Mouse (Mus musculus): ENCODE measurements around the gene Oas2. TPM values are rescaled to one million over a fixed set of nuclear protein-coding genes. Genes with fewer than 3 reads are reported as not detected.

Gene Oas2
- polyA plus RNA-seq, 1 experiment from 2014 or later: 0.27 TPM

DNA sequence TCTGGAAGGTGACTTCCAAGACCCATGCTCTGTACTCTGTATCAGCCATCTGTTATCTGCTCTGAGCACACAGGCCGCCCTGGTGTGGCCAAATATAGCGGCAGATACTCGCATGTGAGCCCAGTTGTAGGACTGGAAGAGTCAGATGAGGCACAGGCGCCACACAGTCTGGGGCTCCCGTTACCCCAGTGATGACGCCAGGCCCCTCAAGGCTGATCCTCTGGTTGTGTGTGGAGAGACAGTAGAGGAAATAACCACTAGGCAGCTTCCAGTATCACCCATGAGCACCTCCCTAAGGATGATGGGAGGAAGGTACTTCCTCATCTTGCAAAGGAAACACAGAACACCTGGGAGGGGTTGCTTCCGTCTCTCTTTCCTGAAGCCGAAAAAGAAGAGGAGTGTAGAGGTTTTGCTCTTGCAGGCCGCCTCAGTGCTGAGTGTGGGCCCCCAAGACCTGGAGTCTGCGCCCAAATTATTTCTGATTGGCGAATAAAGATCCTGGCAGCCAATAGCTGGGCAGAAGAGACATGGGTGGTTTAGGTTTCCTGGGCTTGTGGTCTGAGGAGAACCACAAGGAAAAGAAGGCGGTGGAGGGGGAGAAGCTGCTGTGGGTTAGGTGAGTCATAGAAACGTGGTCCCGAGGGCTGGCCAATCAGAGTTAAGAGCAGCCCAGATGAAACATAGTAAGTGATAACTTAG is 25.8 kb upstream of the Oas2 start:
- Histone ChIP-seq H3K9ac (no peak overlapping the region), H3K4me2 (no peak overlapping the region), H3K36me3 (no peaks in the 10 kb centered on the region), H3K4me1 (replicated peaks) (no peaks in the 10 kb centered on the region), H3K9me3 (no peaks in the 10 kb centered on the region), H3K27ac (replicated peaks) (no peak overlapping the region), H3K27me3 (no peaks in the 10 kb centered on the region), H3K4me3 (no peak overlapping the region)
- 82% methylated on average over 14 of the region's 14 CpGs for WGBS
- ATAC-seq (ENCODE audit: low FRiP score, low read depth): no peak

DNA sequence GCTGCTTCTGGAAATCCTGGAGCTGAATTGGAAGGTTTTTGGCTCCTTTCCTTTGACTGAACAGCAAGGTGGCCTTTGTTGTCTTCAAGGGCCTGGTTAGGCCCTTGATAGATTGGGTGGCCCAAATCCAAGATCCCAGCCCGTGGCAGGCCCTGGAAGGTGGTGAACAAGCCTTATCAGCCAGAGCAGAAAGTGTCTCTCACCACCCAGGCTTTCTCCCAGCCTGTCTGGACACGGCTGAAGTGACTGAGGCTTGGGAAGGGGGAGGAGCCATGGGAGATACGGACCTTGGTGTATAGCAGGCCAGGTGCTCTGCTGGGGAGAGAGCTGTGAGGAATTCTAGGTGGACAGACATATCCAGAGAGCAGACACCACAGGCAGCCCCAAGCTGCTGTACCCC is 19.7 kb upstream of the Oas2 start:
- H3K4me3 ChIP-seq: no peak overlapping the region
- H3K9ac ChIP-seq: no peak overlapping the region
- no peak for ATAC-seq (ENCODE audit: low FRiP score, low read depth)
- H3K36me3 ChIP-seq: no peaks in the 10 kb centered on the region
- 68% methylated on average over 3 of the region's 3 CpGs for WGBS
- no peaks in the 10 kb centered on the region for H3K4me1 ChIP-seq (replicated peaks)
- no peaks in the 10 kb centered on the region for H3K9me3 ChIP-seq
- H3K27me3 ChIP-seq: no peaks in the 10 kb centered on the region
- H3K4me2 ChIP-seq: no peak overlapping the region
- H3K27ac ChIP-seq (replicated peaks): no peak overlapping the region

DNA sequence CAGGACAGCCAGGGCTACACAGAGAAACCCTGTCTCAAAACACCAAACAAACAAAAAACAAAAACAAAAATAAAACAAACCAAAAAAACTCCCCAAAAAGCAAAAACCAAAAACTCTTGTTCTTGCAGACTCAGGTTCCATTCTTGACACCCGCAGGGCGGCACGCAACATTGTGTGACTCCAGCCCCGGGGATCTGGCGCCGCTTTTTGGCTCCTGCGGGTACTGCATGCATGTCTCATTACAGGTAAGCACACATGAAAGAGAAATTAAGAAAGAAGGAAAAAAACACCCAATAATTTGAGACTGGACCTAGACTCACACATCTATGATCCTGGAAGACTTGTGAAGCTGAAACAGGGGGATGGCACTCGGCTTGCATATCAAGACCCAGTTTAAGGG is 15.4 kb upstream of the Oas2 start:
- ATAC-seq (ENCODE audit: low FRiP score, low read depth): no peak
- H3K27ac ChIP-seq (replicated peaks): no peak overlapping the region
- no peak overlapping the region for H3K9ac ChIP-seq
- H3K4me3 ChIP-seq: no peak overlapping the region
- no peak overlapping the region for H3K4me2 ChIP-seq
- no peaks in the 10 kb centered on the region for H3K27me3 ChIP-seq
- no peaks in the 10 kb centered on the region for H3K36me3 ChIP-seq
- no peaks in the 10 kb centered on the region for H3K9me3 ChIP-seq
- 0 out of 2 replicates have a peak, but pooled peaks cover 4% of the 10 kb centered on the region for H3K4me1 ChIP-seq (replicated peaks)
- WGBS: 73% methylated on average over 8 of the region's 8 CpGs

DNA sequence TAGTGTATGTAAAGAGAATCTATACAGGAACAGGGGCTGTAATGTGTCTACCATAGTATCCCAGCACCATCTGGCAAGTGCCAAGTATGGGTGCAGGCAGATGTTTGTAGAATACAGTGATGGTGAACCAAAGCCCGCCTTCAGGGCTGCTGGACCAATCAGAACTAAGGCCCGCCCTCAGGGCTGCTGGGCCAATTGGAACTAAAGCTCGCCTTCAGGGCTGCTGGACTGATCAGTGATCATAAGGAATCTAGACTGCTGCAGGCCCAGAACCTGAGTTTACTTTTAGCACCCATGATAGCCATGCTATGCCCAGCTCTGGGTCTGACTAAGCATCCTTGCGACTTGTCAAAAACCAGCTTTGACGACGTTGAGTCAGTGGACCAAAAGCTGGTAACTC is 12.2 kb upstream of the Oas2 start:
- no peaks in the 10 kb centered on the region for H3K36me3 ChIP-seq
- WGBS: 24% methylated on average over 6 of the region's 6 CpGs
- H3K4me2 ChIP-seq: peak overlapping the region; percentile 0; the same call in 1 of the 2 replicates
- H3K4me1 ChIP-seq (replicated peaks): 0 out of 2 replicates have a peak, but pooled peaks cover 4% of the 10 kb centered on the region
- no peaks in the 10 kb centered on the region for H3K27me3 ChIP-seq
- H3K27ac ChIP-seq (replicated peaks): no peak overlapping the region
- ATAC-seq (ENCODE audit: low FRiP score, low read depth): peak; percentile 78; the same call in 1 of the 2 replicates
- no peaks in the 10 kb centered on the region for H3K9me3 ChIP-seq
- H3K4me3 ChIP-seq: no peak overlapping the region
- no peak overlapping the region for H3K9ac ChIP-seq

DNA sequence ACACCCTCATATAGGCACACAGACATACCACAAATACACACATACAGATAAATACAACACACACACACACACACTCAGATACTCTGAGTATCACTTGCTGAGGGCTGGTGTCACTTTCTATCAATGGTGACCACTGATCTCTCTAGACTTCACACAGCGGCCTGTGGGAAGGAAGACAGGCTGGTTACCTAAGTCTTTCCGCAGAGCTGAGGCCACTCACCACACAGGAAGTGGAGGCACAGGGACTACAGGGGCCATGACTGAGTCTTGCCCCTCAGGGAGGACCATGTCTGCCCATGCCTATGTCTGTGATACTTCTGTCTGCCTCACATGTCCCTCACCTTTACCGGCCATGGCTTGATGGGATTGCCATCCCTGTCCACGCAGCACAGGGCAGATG is 4.6 kb upstream of the Oas2 start:
- no peaks in the 10 kb centered on the region for H3K36me3 ChIP-seq
- H3K9me3 ChIP-seq: no peaks in the 10 kb centered on the region
- no peaks in the 10 kb centered on the region for H3K4me1 ChIP-seq (replicated peaks)
- H3K27ac ChIP-seq (replicated peaks): no peak overlapping the region
- no peaks in the 10 kb centered on the region for H3K27me3 ChIP-seq
- H3K9ac ChIP-seq: no peak overlapping the region
- no peak overlapping the region for H3K4me2 ChIP-seq
- no peak overlapping the region for H3K4me3 ChIP-seq
- no peak for ATAC-seq (ENCODE audit: low FRiP score, low read depth)
- 95% methylated on average over 4 of the region's 4 CpGs for WGBS

DNA sequence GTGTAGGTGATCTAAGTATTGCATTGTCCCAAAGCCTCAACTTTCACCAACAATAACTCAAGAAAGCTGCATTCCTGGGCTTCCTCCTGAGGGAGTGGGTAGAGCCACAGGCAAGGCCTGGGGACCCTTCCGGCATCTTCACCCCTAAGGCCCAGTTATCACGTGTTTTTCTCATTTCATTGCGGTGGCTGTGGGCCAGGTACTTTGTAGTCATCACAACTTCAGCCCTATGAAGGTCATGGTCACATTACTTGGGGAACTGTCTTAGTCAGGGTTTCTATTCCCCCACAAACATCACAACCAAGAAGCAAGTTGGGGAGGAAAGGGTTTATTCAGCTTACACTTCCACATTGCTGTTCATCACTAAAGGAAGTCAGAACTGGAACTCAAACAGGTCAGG is 3.1 kb upstream of the Oas2 start:
- Histone ChIP-seq H3K36me3 (no peaks in the 10 kb centered on the region), H3K27me3 (no peaks in the 10 kb centered on the region), H3K27ac (replicated peaks) (no peak overlapping the region), H3K4me2 (no peak overlapping the region), H3K9ac (no peak overlapping the region), H3K9me3 (no peaks in the 10 kb centered on the region), H3K4me1 (replicated peaks) (no peaks in the 10 kb centered on the region), H3K4me3 (no peak overlapping the region)
- ATAC-seq (ENCODE audit: low FRiP score, low read depth): no peak
- WGBS: 75% methylated on average over 3 of the region's 3 CpGs

DNA sequence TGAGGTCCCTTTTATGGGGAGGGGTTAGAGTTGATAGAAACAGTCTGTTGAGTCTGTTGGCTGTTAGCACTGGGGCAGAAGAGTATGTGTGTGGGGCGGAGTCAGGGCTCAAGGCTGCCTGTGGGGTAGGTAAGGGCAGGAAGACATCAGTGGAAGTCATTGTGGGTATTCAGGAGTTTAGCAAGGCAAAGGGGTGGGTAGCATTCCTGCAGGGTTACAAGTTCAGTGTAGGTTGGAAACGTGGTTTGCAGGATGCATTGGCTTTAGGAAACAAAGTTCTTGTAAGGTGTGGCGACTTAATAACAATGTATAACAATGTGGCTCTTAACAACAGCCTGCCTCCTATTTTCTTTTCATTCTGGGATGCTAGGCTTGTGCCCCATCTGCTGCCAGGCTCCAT is 1.6 kb upstream of the Oas2 start:
- ATAC-seq (ENCODE audit: low FRiP score, low read depth): no peak
- Histone ChIP-seq H3K9ac (no peak overlapping the region), H3K4me2 (no peak overlapping the region), H3K27ac (replicated peaks) (no peak overlapping the region), H3K27me3 (no peaks in the 10 kb centered on the region), H3K4me1 (replicated peaks) (0 out of 2 replicates have a peak, but pooled peaks cover 2% of the 10 kb centered on the region), H3K36me3 (no peaks in the 10 kb centered on the region), H3K4me3 (no peak overlapping the region), H3K9me3 (no peaks in the 10 kb centered on the region)
- 77% methylated on average over 3 of the region's 3 CpGs for WGBS

DNA sequence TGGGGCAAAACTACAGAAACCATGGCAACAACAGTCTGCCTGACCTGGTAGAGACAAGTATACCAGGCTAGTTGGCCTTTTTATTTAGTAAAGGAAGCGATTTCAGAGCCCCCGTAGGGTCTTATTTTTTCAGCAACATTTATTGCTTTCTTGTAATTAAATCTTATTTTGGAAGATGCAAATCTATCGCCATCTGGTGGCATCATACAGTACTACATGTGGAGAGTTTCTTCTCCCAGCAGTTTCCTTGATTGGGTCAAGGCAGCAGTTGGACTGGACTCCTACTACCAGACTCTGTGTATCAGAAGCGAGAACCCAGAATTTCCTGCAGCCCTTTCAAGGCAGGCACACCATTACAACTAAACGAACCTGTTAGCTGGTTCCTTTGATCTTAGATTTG is 3.2 kb downstream of the Oas2 start:
- Histone ChIP-seq H3K27me3 (no peaks in the 10 kb centered on the region), H3K4me1 (replicated peaks) (0 out of 2 replicates have a peak, but pooled peaks cover 3% of the 10 kb centered on the region), H3K27ac (replicated peaks) (no peak overlapping the region), H3K9ac (no peak overlapping the region), H3K36me3 (no peaks in the 10 kb centered on the region), H3K4me3 (no peak overlapping the region), H3K9me3 (no peaks in the 10 kb centered on the region), H3K4me2 (no peak overlapping the region)
- WGBS: 10% methylated on average over 5 of the region's 5 CpGs
- no peak for ATAC-seq (ENCODE audit: low FRiP score, low read depth)

DNA sequence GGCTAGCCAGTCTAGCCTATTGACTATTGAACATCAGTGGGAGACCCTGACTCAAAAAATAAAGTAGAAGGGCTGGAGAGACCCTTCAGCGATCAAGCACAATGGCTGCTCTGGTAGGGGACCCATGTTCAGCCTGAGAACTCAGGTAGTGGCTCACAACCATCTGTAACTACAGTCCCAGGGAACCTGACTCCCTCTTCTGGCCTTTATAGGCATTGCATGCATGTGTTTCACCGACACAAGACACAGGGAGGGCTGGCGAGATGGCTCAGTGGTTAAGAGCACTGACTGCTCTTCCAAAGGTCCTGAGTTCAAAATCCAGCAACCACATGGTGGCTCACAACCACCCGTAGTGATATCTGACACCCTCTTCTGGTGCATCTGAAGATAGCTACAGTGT is 7.5 kb downstream of the Oas2 start:
- Histone ChIP-seq H3K9ac (no peak overlapping the region), H3K36me3 (no peaks in the 10 kb centered on the region), H3K27me3 (no peaks in the 10 kb centered on the region), H3K4me1 (replicated peaks) (0 out of 2 replicates have a peak, but pooled peaks cover 3% of the 10 kb centered on the region), H3K27ac (replicated peaks) (no peak overlapping the region), H3K4me2 (no peak overlapping the region), H3K9me3 (no peaks in the 10 kb centered on the region), H3K4me3 (no peak overlapping the region)
- WGBS: 39% methylated on average over 4 of the region's 4 CpGs
- no peak for ATAC-seq (ENCODE audit: low FRiP score, low read depth)

DNA sequence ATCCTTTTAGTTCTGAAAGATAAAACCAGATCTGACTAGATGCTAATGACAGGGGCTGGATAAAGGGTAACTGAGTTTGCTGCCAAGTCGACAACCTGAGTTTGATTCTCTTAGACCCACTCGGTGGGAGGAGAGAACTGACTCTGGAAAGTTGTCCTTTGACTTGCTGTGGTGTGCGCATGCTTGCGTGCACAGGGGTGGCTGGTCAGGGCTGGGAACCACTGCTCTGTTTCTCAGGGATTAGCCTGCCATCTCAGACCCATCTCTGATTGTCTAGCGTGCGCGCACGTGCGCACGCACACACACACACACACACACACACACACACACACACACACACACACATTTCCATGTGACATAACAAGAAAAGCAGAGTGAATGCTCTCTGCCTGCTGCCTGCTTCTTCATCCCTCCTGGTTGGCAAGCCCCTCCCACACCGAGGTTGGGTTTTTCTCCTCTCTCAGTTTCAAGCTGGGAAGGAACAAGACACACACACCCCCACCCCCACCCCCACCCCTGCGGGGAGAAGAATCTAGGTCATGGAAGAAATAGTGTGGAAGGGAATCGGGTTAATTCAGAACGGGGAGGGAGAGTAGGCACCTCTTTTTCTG is 15.2 kb downstream of the Oas2 start:
- Histone ChIP-seq H3K4me2 (no peak overlapping the region), H3K36me3 (no peaks in the 10 kb centered on the region), H3K27me3 (no peaks in the 10 kb centered on the region), H3K9ac (no peak overlapping the region), H3K9me3 (no peaks in the 10 kb centered on the region), H3K27ac (replicated peaks) (no peak overlapping the region), H3K4me1 (replicated peaks) (0 out of 2 replicates have a peak, but pooled peaks cover under 1% of the 10 kb centered on the region), H3K4me3 (no peak overlapping the region)
- 55% methylated on average over 14 of the region's 14 CpGs for WGBS
- ATAC-seq (ENCODE audit: low FRiP score, low read depth): no peak

DNA sequence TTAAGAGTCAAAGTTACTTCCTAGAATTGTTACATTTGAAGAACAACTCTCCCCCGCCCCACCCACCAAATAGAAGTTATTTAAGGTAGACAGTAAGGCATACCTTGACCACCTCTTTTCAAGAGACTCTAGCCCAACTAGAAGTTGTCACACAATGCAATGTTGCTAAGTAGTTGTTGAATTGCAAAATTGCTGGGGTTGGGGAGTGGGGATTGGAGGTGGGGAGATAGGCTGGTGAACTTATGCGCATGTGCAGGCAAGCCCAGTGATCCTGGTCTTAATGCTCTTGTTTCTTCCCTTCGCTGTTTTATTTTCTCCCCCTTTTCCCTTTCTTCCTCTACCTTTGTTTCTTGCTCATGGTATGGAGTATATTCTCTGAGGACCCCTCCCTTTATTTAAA is 16.0 kb downstream of the Oas2 start:
- 95% methylated on average over 3 of the region's 3 CpGs for WGBS
- H3K4me1 ChIP-seq (replicated peaks): 0 out of 2 replicates have a peak, but pooled peaks cover 5% of the 10 kb centered on the region

DNA sequence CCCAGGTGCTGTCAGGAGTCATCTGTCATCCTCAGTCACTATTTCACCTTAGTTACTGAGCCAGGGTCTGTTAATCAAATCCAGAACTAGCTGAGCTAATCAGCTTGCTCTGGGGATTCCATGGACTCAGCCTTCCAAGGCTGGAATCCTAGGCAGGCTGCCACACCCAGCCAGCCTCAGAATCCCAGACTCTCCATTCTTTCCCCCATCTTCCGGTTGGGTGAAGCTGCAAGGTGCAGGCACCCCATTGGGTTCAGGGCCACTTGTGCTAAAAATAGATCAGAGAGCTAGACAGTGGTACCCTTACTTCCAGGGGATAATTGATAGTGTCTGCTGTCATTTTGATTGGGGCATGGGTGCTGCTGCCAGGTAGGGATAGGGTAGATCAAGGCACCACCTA is 16.9 kb downstream of the Oas2 start:
- H3K4me2 ChIP-seq: no peak overlapping the region
- 0 out of 2 replicates have a peak, but pooled peaks cover 5% of the 10 kb centered on the region for H3K4me1 ChIP-seq (replicated peaks)

More for the DNA sequence above, 16.0 kb downstream of the Oas2 start:
- no peaks in the 10 kb centered on the region for H3K27me3 ChIP-seq
- no peak overlapping the region for H3K9ac ChIP-seq
- H3K36me3 ChIP-seq: no peaks in the 10 kb centered on the region
- H3K27ac ChIP-seq (replicated peaks): no peak overlapping the region
- no peaks in the 10 kb centered on the region for H3K9me3 ChIP-seq
- no peak for ATAC-seq (ENCODE audit: low FRiP score, low read depth)
- no peak overlapping the region for H3K4me2 ChIP-seq
- no peak overlapping the region for H3K4me3 ChIP-seq

More for the DNA sequence above, 16.9 kb downstream of the Oas2 start:
- Histone ChIP-seq H3K9ac (no peak overlapping the region), H3K27ac (replicated peaks) (no peak overlapping the region), H3K9me3 (no peaks in the 10 kb centered on the region), H3K36me3 (no peaks in the 10 kb centered on the region), H3K27me3 (no peaks in the 10 kb centered on the region), H3K4me3 (no peak overlapping the region)
- WGBS: 54% methylated on average over 1 of the region's 1 CpGs
- no peak for ATAC-seq (ENCODE audit: low FRiP score, low read depth)

Data from hindbrain, embryonic 15.5 days (tissue).